Mouse (Mus musculus) stomach, embryonic 14.5 days (tissue): ENCODE measurements around the gene Gm28051. TPM values are rescaled to one million over a fixed set of nuclear protein-coding genes. Genes with fewer than 3 reads are reported as not detected.

Source experiments
- ATAC-seq: fragments of 200-750 bp; cut with Nextera tagmentation; 2 replicates; pipeline ENCODE4 v1.8.0; 2017; ENCODE audit warnings: low read depth, moderate TSS enrichment; ENCODE audit not compliant: insufficient number of reproducible peaks, insufficient read depth, low FRiP score
- H3K27ac ChIP-seq: fragments of 300-500 bp; sonication (generic); 2 replicates; pipeline ENCODE4 v1.5.1; 2014; ENCODE audit warnings: mild to moderate bottlenecking, low read length, moderate library complexity, mixed read lengths
- H3K27me3 ChIP-seq: fragments of 300-500 bp; sonication (generic); 2 replicates; pipeline ENCODE4 v1.6.1; 2014; ENCODE audit warnings: low read length, control low read depth, mixed read lengths; ENCODE audit not compliant: control insufficient read depth, insufficient read depth
- H3K36me3 ChIP-seq: fragments of 300-500 bp; sonication (generic); 2 replicates; pipeline ENCODE4 v1.6.1; 2014; ENCODE audit warnings: mild to moderate bottlenecking, control low read depth, low read length, moderate library complexity, mixed read lengths; ENCODE audit not compliant: control insufficient read depth, insufficient read depth
- H3K4me1 ChIP-seq: fragments of 300-500 bp; sonication (generic); 2 replicates; pipeline ENCODE4 v1.6.1; 2014; ENCODE audit warnings: low read length, control low read depth, mixed read lengths; ENCODE audit not compliant: control insufficient read depth, insufficient read depth
- H3K4me2 ChIP-seq: fragments of 300-500 bp; sonication (generic); replicated peaks from 2 replicates; pipeline ENCODE4 v1.6.1; 2014; ENCODE audit warnings: low read depth, low read length, control low read depth
- H3K4me3 ChIP-seq: fragments of 300-500 bp; sonication (generic); 2 replicates; pipeline ENCODE4 v1.5.1; 2014; ENCODE audit warnings: low read depth, low read length, control low read depth
- H3K9ac ChIP-seq: fragments of 300-500 bp; sonication (generic); replicated peaks from 2 replicates; pipeline ENCODE4 v1.6.1; 2014; ENCODE audit warnings: low read depth, mild to moderate bottlenecking, control low read depth, low read length, moderate library complexity, mixed read lengths
- H3K9me3 ChIP-seq: fragments of 300-500 bp; sonication (generic); 2 replicates; pipeline ENCODE4 v1.6.1; 2016; ENCODE audit warnings: low read depth, low read length, control low read depth; ENCODE audit not compliant: control insufficient read depth
- WGBS: fragments of 180-500 bp; shearing (Covaris S2); extraction: QIAGEN DNeasy Blood & Tissue Kit; methylation state at CpG from one replicate; pipeline ENCODE4 v1.1.7; 2014; 5-methylcytosine and 5-hydroxymethylcytosine counted together
- polyA plus RNA-seq: library from polyadenylated mRNA; unstranded; fragments of >200 nt; fragmentation: Nextera tagmentation; extraction: Ambion mirVana; gene quantifications from 2 replicates; pipeline ENCODE4 v1.2.1, GENCODE M21; 2014

Gm28051 gene
- polyA plus RNA-seq, 1 experiment from 2014 or later: not detected

- peak overlapping the region; percentile 92 for H3K4me3 ChIP-seq
- no peaks in the 10 kb centered on the region; the same call in 1 of the 2 replicates for H3K36me3 ChIP-seq
- 73% methylated on average over 7 of the region's 7 CpGs for WGBS
- no peak overlapping the region for H3K27ac ChIP-seq
- peaks cover 15% of the 10 kb centered on the region for H3K4me1 ChIP-seq
- no peaks in the 10 kb centered on the region for H3K9me3 ChIP-seq
- peak overlapping the region; percentile 56 for H3K4me2 ChIP-seq
- no peaks in the 10 kb centered on the region for H3K27me3 ChIP-seq
- ATAC-seq: no peak
- H3K9ac ChIP-seq: no peak overlapping the region
Measured at GRCm38 (mm10) chr12:102756304-102756703, 1.3 kb downstream of the Gm28051 start.

GRCm38 (mm10) chr12:102748256-102748655, 9.3 kb downstream of the Gm28051 start:
- no peak overlapping the region for H3K4me2 ChIP-seq
- H3K9ac ChIP-seq: no peak overlapping the region
- no peak for ATAC-seq
- peaks cover 9% of the 10 kb centered on the region for H3K4me1 ChIP-seq
- no peaks in the 10 kb centered on the region for H3K9me3 ChIP-seq
- WGBS: 86% methylated on average over 3 of the region's 3 CpGs
- no peaks in the 10 kb centered on the region for H3K36me3 ChIP-seq
- H3K27me3 ChIP-seq: no peaks in the 10 kb centered on the region
- no peak overlapping the region for H3K4me3 ChIP-seq
- H3K27ac ChIP-seq: no peak overlapping the region

DNA sequence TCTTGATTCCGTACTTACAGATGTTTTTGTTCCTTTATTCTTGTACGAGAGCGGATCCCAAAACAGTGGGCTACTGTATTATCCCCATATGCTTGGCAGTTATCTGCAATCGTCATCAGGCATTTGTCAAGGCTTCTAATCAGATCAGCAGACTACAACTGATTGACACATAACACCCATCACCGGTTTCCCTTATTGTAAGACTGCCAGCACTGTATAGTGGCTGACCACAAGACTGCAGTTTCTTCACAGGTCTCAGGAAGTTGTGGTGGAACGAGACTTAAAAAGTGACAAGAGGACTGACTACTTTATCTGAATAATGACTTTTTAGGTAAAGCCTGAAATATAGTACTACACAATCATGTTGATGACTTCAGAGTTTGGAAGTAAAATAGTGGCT, 12.7 kb downstream of the Gm28051 start:
- Histone ChIP-seq H3K36me3 (no peaks in the 10 kb centered on the region), H3K27me3 (no peaks in the 10 kb centered on the region), H3K9ac (0 out of 2 replicates have a peak overlapping the region, but pooled peaks have one; percentile 6), H3K4me1 (peaks cover 15% of the 10 kb centered on the region), H3K27ac (no peak overlapping the region), H3K4me2 (peak overlapping the region; percentile 84; the same call in 1 of the 2 replicates), H3K9me3 (no peaks in the 10 kb centered on the region), H3K4me3 (no peak overlapping the region)
- ATAC-seq: no peak
- WGBS: 59% methylated on average over 6 of the region's 6 CpGs

DNA sequence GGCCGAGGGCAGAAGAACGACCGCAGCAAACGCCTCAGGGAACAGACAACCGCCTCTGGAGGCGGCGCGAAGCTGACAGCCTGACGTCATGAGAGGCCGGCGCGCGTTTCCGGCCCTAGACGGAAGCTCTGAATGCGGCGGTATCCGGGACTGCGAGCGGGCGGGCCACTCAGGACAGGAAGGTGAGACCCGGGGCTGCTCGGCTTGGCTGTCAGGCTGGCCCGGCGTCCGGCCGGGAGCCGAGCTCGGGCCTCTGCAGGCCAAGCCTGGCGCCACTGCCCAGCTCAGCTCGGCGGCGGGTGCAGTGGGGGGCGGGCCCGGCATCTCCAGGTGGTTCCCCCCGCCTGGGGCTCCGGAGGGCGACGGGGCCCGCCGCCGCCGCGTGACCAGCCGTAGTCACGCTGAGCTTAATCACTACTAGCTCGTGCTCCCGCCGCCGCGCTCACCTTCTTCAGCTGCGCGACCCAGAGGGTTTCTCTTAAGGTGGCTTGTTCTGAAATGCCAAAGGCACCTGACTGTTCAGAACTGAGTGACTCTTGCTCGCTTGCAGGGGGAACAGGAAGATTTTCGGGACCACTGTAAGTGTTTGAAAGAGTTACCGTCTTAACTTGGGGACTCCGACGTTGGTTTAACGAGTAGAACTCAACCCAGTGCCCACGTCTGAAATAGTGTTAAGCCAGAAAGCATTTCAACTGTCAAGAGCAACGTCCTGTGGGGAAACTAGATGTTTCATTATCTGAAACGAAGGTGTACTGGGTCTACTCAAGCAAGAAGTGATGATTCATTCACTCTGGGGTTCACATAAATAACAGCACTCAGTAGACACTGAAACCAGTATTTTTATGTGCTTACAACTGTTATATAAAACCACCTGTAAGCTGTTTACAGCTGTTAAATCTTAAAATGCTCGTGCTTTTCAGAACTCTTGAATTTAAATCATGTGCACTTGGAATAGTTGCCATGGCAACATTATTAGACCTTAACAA, 13.7 kb downstream of the Gm28051 start, which contains the start of the genes Moap1 and Tmem251:
Gene Moap1, minus strand, starts transcription at position 73 of the 986 bp plus-strand sequence.
Gene Tmem251, plus strand, starts transcription at position 174 of the 986 bp plus-strand sequence.
- Histone ChIP-seq H3K27me3 (no peaks in the 10 kb centered on the region), H3K4me3 (peak within 1 kb of the TSS; percentile 75), H3K36me3 (no peaks in the 10 kb centered on the region), H3K9ac (peak within 1 kb of the TSS; percentile 67), H3K27ac (peak within 1 kb of the TSS; percentile 84), H3K9me3 (no peaks in the 10 kb centered on the region), H3K4me1 (peaks cover 15% of the 10 kb centered on the region), H3K4me2 (peak within 1 kb of the TSS; percentile 84)
- WGBS: under 1% methylated on average over 58 of the region's 63 CpGs
- peak; percentile 97 for ATAC-seq

DNA sequence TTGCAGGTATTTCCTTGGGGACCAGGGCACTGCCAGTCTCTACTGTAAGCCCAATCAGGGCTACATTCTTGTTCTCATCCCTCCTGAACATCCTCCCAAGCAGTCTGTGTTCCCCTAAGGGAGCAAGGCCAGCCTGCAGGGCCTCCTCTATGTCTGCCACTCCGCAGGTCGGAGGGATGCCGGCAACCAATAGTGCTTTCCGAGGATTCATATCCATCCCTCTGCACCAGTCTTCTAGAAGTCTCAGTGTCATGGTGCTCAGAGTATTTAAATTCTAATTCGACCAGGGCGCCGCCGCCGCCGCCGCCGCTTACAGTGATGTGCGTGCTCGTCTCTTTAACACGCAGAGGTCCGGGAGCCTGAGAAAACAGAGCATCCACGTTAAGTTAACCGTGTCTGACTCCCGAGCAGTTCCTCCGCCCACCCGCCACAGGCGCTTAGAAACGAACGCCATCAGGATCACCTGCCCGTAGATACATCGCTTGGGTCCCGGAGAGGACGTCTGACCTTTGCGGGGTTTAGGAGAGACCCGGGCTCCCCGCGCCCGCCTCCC, 14.5 kb downstream of the Gm28051 start:
- no peaks in the 10 kb centered on the region for H3K36me3 ChIP-seq

DNA sequence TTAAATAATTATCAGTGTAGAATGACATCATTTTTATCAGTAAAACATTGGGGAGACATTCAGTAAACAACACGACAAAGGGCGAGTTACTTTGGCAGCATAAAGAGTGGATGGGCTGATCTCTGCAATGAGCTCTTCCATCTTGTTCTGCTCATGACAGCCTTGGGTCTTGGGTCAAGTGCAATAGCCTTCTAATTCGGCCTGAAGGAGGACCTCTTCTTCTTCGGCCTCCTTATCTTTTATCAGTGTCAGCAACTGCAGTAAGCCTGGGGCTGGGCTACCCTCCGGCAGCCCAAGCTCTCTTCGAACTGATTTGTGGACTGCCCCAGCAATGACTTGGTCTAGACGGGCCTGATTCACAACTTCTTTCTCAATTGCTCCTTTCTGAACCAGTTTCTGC, 15.5 kb downstream of the Gm28051 start:
- Histone ChIP-seq H3K9me3 (no peaks in the 10 kb centered on the region), H3K4me1 (peaks cover 15% of the 10 kb centered on the region), H3K36me3 (no peaks in the 10 kb centered on the region), H3K4me3 (no peak overlapping the region), H3K9ac (no peak overlapping the region), H3K4me2 (no peak overlapping the region), H3K27ac (no peak overlapping the region), H3K27me3 (no peaks in the 10 kb centered on the region)
- 72% methylated on average over 7 of the region's 7 CpGs for WGBS
- ATAC-seq: no peak

More for the DNA sequence above, 14.5 kb downstream of the Gm28051 start:
- Histone ChIP-seq H3K9ac (peak overlapping the region; percentile 67), H3K4me1 (peaks cover 15% of the 10 kb centered on the region), H3K27me3 (no peaks in the 10 kb centered on the region), H3K27ac (peak overlapping the region; percentile 84), H3K4me2 (peak overlapping the region; percentile 84), H3K4me3 (peak overlapping the region; percentile 75), H3K9me3 (no peaks in the 10 kb centered on the region)
- under 1% methylated on average over 33 of the region's 33 CpGs for WGBS
- peak; percentile 20 for ATAC-seq

- 70% methylated on average over 3 of the region's 3 CpGs for WGBS
Measured at GRCm38 (mm10) chr12:102740285-102740684, 17.3 kb downstream of the Gm28051 start.

GRCm38 (mm10) chr12:102739096-102739495, 18.5 kb downstream of the Gm28051 start:
- Histone ChIP-seq H3K4me3 (no peak overlapping the region), H3K27me3 (no peaks in the 10 kb centered on the region), H3K4me1 (peaks cover 6% of the 10 kb centered on the region; the same call in 1 of the 2 replicates), H3K9ac (no peak overlapping the region), H3K27ac (no peak overlapping the region), H3K36me3 (no peaks in the 10 kb centered on the region), H3K9me3 (no peaks in the 10 kb centered on the region), H3K4me2 (no peak overlapping the region)
- WGBS: 65% methylated on average over 5 of the region's 5 CpGs
- ATAC-seq: no peak

More at GRCm38 (mm10) chr12:102740285-102740684, 17.3 kb downstream of the Gm28051 start:
- Histone ChIP-seq H3K36me3 (no peaks in the 10 kb centered on the region), H3K4me3 (no peak overlapping the region), H3K4me1 (peaks cover 15% of the 10 kb centered on the region), H3K4me2 (no peak overlapping the region), H3K27me3 (no peaks in the 10 kb centered on the region), H3K9ac (no peak overlapping the region), H3K27ac (no peak overlapping the region), H3K9me3 (no peaks in the 10 kb centered on the region)
- ATAC-seq: no peak
